Comparison of ENCODE assay signal across 8 mouse cellular contexts in the genomic region with DNA sequence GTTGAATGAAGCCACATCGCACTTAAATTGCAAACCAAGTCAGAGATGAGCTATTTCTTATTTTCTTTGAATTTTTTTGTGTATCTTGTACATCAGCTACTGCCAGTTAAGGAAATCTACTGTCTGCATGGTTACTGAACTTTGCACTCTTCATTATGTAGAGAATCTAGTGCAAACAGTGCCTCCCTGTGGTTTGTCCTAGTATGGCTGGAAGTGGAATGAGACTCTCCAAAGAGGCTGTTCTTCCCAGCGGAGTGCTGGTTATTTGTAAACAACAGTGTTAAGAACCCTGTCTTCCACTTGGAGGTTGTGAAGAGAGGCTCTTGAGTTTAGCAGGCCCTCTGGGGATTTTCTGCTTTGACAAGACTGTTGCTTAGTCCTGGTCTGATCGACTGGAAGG. TPM values are rescaled to one million over a fixed set of nuclear protein-coding genes. Genes with fewer than 3 reads are reported as not detected.
DNase-seq lines count a peak whose midpoint lies in the region; ATAC-seq lines count a peak whose summit lies in the region.

No protein-coding gene starts in this region.

- no peaks in the 10 kb centered on the region for H3K4me1 ChIP-seq in intestine, embryonic 14.5 days (replicated peaks; ENCODE audit: control insufficient read depth, insufficient read depth, low read length)

- no peaks in the 10 kb centered on the region for H3K36me3 ChIP-seq in intestine, embryonic 14.5 days (ENCODE audit: control insufficient read depth, insufficient read depth, low read length)

- DNase-seq in frontal cortex, postnatal 36 days (ENCODE audit: low spot score in 2 of 2): peak; percentile 35 to 55
- DNase-seq in frontal cortex, postnatal 10 days (ENCODE audit: low spot score in 2 of 2): no peak
- peak; percentile 36 for DNase-seq in urinary bladder, postnatal 14 days (ENCODE audit: low spot score)
- DNase-seq in urinary bladder, postnatal 4 days (ENCODE audit: low spot score in 2 of 2): no peak
- DNase-seq in embryo, embryonic 10.5 days (ENCODE audit: low spot score): peak; percentile 84
- DNase-seq in intestine, embryonic 14.5 days (ENCODE audit: low spot score): peak; percentile 70
- peak; percentile 15 to 46 for DNase-seq in lung, adult 18-20 months
- peak; percentile 25 for DNase-seq in right cerebral cortex, postnatal 25 days

- no peak overlapping the region for H3K4me3 ChIP-seq in intestine, embryonic 14.5 days (ENCODE audit: low read depth, low read length)

- 30% methylated on average over 3 of the region's 3 CpGs for WGBS in intestine, embryonic 14.5 days

- H3K27ac ChIP-seq in intestine, embryonic 14.5 days (ENCODE audit: low read depth): no peak overlapping the region

- no peak overlapping the region for H3K4me2 ChIP-seq in intestine, embryonic 14.5 days (ENCODE audit: low read length)

- H3K9me3 ChIP-seq in intestine, embryonic 14.5 days (ENCODE audit: control insufficient read depth, low read length): no peaks in the 10 kb centered on the region

- H3K27me3 ChIP-seq in intestine, embryonic 14.5 days (replicated peaks; ENCODE audit: control insufficient read depth, insufficient read depth, low read length): no peaks in the 10 kb centered on the region

- no peak overlapping the region for H3K9ac ChIP-seq in intestine, embryonic 14.5 days (ENCODE audit: low read length)

- ATAC-seq in intestine, embryonic 14.5 days (replicated peaks; ENCODE audit: low FRiP score, low TSS enrichment, low read depth): 0 out of 2 replicates have a peak, but pooled peaks have one; percentile 43

RNA-seq across cellular contexts. Expression of a gene that starts 22.5 kb away (rescaled TPM):
- 213 and 224 TPM in 2 replicates for polyA plus RNA-seq in intestine, embryonic 14.5 days (2014; fragmentation: Nextera tagmentation; extraction: Ambion mirVana)

RNA-seq across cellular contexts. Expression of a gene that starts 49.2 kb away (rescaled TPM):
- polyA plus RNA-seq in intestine, embryonic 14.5 days (2014; fragmentation: Nextera tagmentation; extraction: Ambion mirVana): 7.3 and 9.4 TPM in 2 replicates

RNA-seq across cellular contexts. Expression of a gene that starts 49.6 kb away (rescaled TPM):
- 16.1 and 18.1 TPM in 2 replicates for polyA plus RNA-seq in intestine, embryonic 14.5 days (2014; fragmentation: Nextera tagmentation; extraction: Ambion mirVana)

Comparison
In these comparisons a context has a peak if more than half of its experiments do, and no peak if none do; other contexts are left out.
1. DNase-seq: peak in frontal cortex, postnatal 36 days (2 of 2), urinary bladder, postnatal 14 days (single experiment), embryo, embryonic 10.5 days (single experiment), intestine, embryonic 14.5 days (single experiment), lung, adult 18-20 months (2 of 2) and right cerebral cortex, postnatal 25 days (single experiment); none in frontal cortex, postnatal 10 days (0 of 2) and urinary bladder, postnatal 4 days (0 of 2).